Mouse (Mus musculus) liver, embryonic 14.5 days (tissue): ENCODE data around the gene Cyp2u1.

Source experiments
- CTCF ChIP-seq: IDR thresholded peaks from 2 replicates; pipeline ENCODE4 v1.5.1; 2016; ENCODE audit warnings: antibody characterized with exemption, low read depth, control low read depth
- EP300 ChIP-seq: IDR thresholded peaks from 2 replicates; pipeline ENCODE4 v1.6.1; 2016; ENCODE audit warnings: antibody characterized with exemption, low read depth

- TF ChIP-seq CTCF (no peak), EP300 (no peak)
Observed at GRCm38 (mm10) chr3:131336629-131337028, 33.6 kb upstream of the Cyp2u1 start.
